Mouse (Mus musculus) midbrain, embryonic 12.5 days (tissue): ENCODE data around the gene Ptma. TPM values are rescaled to one million over a fixed set of nuclear protein-coding genes. Genes with fewer than 3 reads are reported as not detected.
A peak's percentile ranks its signal among the peaks of the same experiment; 100 is the strongest.
"Not testable (repeated sequence)": the region's sequence is repeated elsewhere in the genome, so short reads cannot be mapped to it uniquely, and the experiment has no call there.

Source experiments
- ATAC-seq: fragments of 200-750 bp; cut with Nextera tagmentation; 2 replicates; pipeline ENCODE4 v1.8.0; 2017; ENCODE audit warnings: low read depth, moderate TSS enrichment, moderate library complexity; ENCODE audit not compliant: low FRiP score
- H3K27ac ChIP-seq: fragments of 300-500 bp; sonication (generic); replicated peaks from 2 replicates; pipeline ENCODE4 v1.5.1; 2016; ENCODE audit warnings: mild to moderate bottlenecking
- H3K27me3 ChIP-seq: fragments of 300-500 bp; sonication (generic); 2 replicates; pipeline ENCODE4 v1.6.1; 2016; ENCODE audit warnings: mild to moderate bottlenecking
- H3K36me3 ChIP-seq: fragments of 300-500 bp; sonication (generic); 2 replicates; pipeline ENCODE4 v1.6.1; 2016
- H3K4me1 ChIP-seq: fragments of 300-500 bp; sonication (generic); 2 replicates; pipeline ENCODE4 v1.6.1; 2016
- H3K4me2 ChIP-seq: fragments of 300-500 bp; sonication (generic); replicated peaks from 2 replicates; pipeline ENCODE4 v1.6.1; 2016; ENCODE audit warnings: mild to moderate bottlenecking, moderate library complexity
- H3K4me3 ChIP-seq: fragments of 300-500 bp; sonication (generic); 2 replicates; pipeline ENCODE4 v1.5.1; 2016; ENCODE audit warnings: mild to moderate bottlenecking
- H3K9ac ChIP-seq: fragments of 300-500 bp; sonication (generic); replicated peaks from 2 replicates; pipeline ENCODE4 v1.6.1; 2016; ENCODE audit warnings: mild to moderate bottlenecking, moderate library complexity
- H3K9me3 ChIP-seq: fragments of 300-500 bp; sonication (generic); 2 replicates; pipeline ENCODE4 v1.6.1; 2016; ENCODE audit warnings: mild to moderate bottlenecking
- WGBS: fragments of 180-500 bp; shearing (Covaris S2); methylation state at CpG from one replicate; pipeline ENCODE4 v1.1.7; 2016; 5-methylcytosine and 5-hydroxymethylcytosine counted together
- polyA plus RNA-seq: library from polyadenylated mRNA; unstranded; fragments of >200 nt; fragmentation: Nextera tagmentation; extraction: Ambion mirVana; gene quantifications from 2 replicates; pipeline ENCODE4 v1.2.1, GENCODE M21; 2016

The Ptma gene
- 2,626 and 2,824 TPM in 2 replicates for polyA plus RNA-seq

DNA sequence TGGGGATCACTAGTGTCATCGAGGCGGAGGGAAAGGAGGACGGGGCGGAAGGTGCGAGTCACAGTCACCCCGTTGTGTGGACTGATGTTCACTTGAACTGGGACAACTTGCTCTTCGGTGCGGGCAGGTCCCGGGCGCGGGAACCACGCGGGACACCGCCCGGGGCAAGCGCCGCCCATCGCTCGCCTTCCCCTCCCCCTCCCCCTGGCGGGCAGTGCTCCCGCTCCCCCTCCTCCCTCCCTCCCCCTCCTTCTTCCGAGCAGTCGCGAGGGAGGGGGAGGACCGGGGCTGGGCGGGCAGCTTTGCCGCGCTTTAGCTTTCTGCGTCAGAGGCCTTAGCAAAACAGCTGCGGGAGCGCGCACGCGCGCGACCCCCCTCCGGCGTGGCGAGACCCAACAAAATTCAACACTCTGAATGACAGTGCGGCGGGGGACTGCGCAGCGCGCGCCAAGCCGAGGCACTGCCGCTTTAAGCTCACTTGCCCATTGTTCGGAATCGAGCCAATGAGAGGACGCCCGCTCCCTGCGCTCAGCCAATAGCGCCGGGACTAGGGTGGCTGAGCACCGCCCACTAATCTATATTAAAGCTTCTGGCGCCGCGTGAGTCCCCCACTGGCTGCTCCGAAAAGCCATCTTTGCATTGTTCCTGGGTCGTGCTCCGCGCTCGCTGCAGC is at the start of gene Ptma:
Gene Ptma (plus strand): TSS at position 611 of the 673 bp plus-strand sequence.
- peak within 1 kb of the TSS; percentile 100 for H3K9ac ChIP-seq
- peak within 1 kb of the TSS; percentile 100 for H3K4me3 ChIP-seq
- peak within 1 kb of the TSS; percentile 99 for H3K27ac ChIP-seq
- no peaks in the 10 kb centered on the region for H3K27me3 ChIP-seq
- 0% methylated on average over 42 of the region's 63 CpGs for WGBS
- peak within 1 kb of the TSS; percentile 99 for H3K4me2 ChIP-seq
- peaks cover 19% of the 10 kb centered on the region for H3K36me3 ChIP-seq
- peaks cover 37% of the 10 kb centered on the region for H3K4me1 ChIP-seq
- ATAC-seq: peak; percentile 96
- H3K9me3 ChIP-seq: no peaks in the 10 kb centered on the region

DNA sequence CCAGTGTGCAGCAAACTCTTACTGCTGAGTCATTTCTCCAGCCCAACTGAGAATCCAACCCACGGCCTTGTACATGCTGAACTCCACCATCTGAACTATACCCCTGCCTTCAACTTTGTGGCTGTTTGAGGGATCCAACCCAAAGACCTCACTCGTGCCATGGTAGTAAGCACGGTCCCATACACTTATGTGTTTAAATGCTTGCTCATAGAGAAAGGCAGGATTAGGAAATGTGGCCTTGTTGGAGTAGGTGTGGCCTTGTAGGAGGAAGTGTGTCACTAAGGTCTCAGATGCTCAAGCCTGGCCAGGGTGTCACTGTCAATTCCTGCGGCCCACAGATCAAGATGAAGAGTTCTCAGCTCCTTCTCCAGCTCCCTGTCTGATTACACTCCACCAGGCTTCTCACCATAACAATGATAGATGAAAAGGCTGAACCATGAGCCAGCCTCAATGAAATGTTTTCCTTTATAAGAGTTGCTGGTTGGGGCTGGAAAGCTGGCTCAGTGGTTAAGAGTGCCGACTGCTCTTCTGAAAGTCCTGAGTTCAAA is 48.7 kb upstream of the Ptma start:
- WGBS: 88% methylated on average over 5 of the region's 5 CpGs
- no peak overlapping the region for H3K9ac ChIP-seq
- H3K27ac ChIP-seq: no peak overlapping the region
- no peak overlapping the region for H3K4me3 ChIP-seq
- no peaks in the 10 kb centered on the region for H3K27me3 ChIP-seq
- H3K4me2 ChIP-seq: no peak overlapping the region
- ATAC-seq: no peak
- no peaks in the 10 kb centered on the region for H3K9me3 ChIP-seq
- peaks cover 6% of the 10 kb centered on the region for H3K4me1 ChIP-seq
- no peaks in the 10 kb centered on the region for H3K36me3 ChIP-seq

- no peak overlapping the region for H3K4me2 ChIP-seq
- H3K9me3 ChIP-seq: no peaks in the 10 kb centered on the region
- ATAC-seq: no peak
- H3K4me1 ChIP-seq: peaks cover 6% of the 10 kb centered on the region
- H3K27ac ChIP-seq: no peak overlapping the region
- H3K9ac ChIP-seq: no peak overlapping the region
- no peaks in the 10 kb centered on the region for H3K27me3 ChIP-seq
- H3K36me3 ChIP-seq: no peaks in the 10 kb centered on the region
- 90% methylated on average over 8 of the region's 8 CpGs for WGBS
- H3K4me3 ChIP-seq: no peak overlapping the region
Observed at GRCm38 (mm10) chr1:86479099-86479825, 47.3 kb upstream of the Ptma start.

- Histone ChIP-seq H3K27me3 (no peaks in the 10 kb centered on the region), H3K4me2 (no peak overlapping the region), H3K27ac (no peak overlapping the region), H3K9me3 (no peaks in the 10 kb centered on the region), H3K36me3 (no peaks in the 10 kb centered on the region), H3K4me1 (peaks cover 6% of the 10 kb centered on the region), H3K9ac (no peak overlapping the region), H3K4me3 (no peak overlapping the region)
- WGBS: 85% methylated on average over 6 of the region's 6 CpGs
- no peak for ATAC-seq
Observed at GRCm38 (mm10) chr1:86480288-86480687, 46.2 kb upstream of the Ptma start.

DNA sequence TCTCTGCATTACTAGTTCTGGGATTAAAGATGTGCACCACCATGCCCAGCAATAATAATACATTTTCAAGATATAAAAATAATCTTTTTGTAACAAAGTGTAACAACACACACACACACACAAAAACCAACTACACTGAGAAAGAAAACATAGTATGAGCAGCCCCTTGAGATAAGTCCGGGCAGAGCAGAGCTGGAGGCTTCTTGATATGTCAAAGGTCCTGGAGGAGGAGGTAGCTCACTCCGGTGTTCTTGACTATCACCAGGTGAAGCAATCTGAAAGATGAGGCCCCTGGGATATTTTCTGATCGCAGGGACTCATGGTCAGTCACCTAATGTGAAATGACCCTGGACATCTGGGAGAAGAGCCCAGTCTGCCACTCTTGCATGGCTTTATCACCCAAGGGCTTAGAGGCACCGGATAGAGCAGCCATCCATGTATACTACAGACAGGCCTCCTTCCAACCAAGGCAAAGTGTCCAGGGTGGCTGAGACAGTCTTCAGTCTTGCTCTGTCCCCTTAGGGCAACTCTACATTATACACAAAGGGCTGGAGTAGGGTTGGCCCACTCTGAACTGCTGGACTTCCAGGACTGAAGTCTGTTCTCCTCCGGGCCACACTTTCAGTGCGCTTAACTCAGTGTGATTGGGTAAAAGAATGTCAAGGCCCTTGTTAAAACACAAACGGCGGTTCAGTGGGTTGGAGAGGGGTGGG is 45.6 kb upstream of the Ptma start:
- H3K27ac ChIP-seq: no peak overlapping the region
- no peaks in the 10 kb centered on the region for H3K9me3 ChIP-seq
- ATAC-seq: no peak
- no peaks in the 10 kb centered on the region for H3K27me3 ChIP-seq
- H3K4me2 ChIP-seq: no peak overlapping the region
- no peaks in the 10 kb centered on the region for H3K36me3 ChIP-seq
- 90% methylated on average over 8 of the region's 8 CpGs for WGBS
- H3K4me1 ChIP-seq: peaks cover 6% of the 10 kb centered on the region
- H3K4me3 ChIP-seq: no peak overlapping the region
- no peak overlapping the region for H3K9ac ChIP-seq

- no peaks in the 10 kb centered on the region for H3K27me3 ChIP-seq
- H3K4me3 ChIP-seq: no peak overlapping the region
- no peak overlapping the region for H3K9ac ChIP-seq
- peaks cover 6% of the 10 kb centered on the region for H3K4me1 ChIP-seq
- H3K9me3 ChIP-seq: no peaks in the 10 kb centered on the region
- ATAC-seq: no peak
- no peaks in the 10 kb centered on the region for H3K36me3 ChIP-seq
- no peak overlapping the region for H3K27ac ChIP-seq
- no peak overlapping the region for H3K4me2 ChIP-seq
- 73% methylated on average over 7 of the region's 7 CpGs for WGBS
Observed at GRCm38 (mm10) chr1:86481468-86481867, 45.1 kb upstream of the Ptma start.

GRCm38 (mm10) chr1:86482288-86482687 is 44.2 kb upstream of the Ptma start:
- no peak overlapping the region for H3K9ac ChIP-seq
- ATAC-seq: no peak
- 85% methylated on average over 11 of the region's 11 CpGs for WGBS

DNA sequence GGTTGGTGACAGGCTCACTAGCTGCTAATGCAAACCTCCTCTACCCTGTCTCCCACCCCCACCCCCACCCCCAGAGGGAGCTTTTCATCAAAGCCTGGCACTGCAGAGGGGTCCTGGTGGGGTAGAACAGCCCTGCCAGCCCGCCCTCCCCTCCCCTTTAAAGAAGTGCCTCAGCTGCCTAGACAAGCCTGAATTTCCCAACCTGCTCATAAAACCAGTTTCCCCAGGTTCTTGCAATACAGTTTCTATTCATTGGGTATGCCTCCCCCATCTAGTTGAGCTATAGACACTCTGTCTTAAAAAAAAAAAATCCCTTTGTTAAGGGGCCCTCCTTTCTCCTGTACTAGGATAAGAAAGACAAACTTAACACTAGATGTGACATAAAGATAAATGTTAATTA is 43.8 kb upstream of the Ptma start:
- peaks cover 6% of the 10 kb centered on the region for H3K4me1 ChIP-seq
- ATAC-seq: no peak
- 0 out of 2 replicates have a peak overlapping the region, but pooled peaks have one; percentile 15 for H3K27ac ChIP-seq
- H3K36me3 ChIP-seq: no peaks in the 10 kb centered on the region
- H3K27me3 ChIP-seq: no peaks in the 10 kb centered on the region
- H3K4me3 ChIP-seq: no peak overlapping the region
- no peaks in the 10 kb centered on the region for H3K9me3 ChIP-seq
- no peak overlapping the region for H3K9ac ChIP-seq
- H3K4me2 ChIP-seq: no peak overlapping the region
- 38% methylated on average over 1 of the region's 1 CpGs for WGBS

More at GRCm38 (mm10) chr1:86482288-86482687, 44.2 kb upstream of the Ptma start:
- Histone ChIP-seq H3K4me3 (no peak overlapping the region), H3K36me3 (no peaks in the 10 kb centered on the region), H3K9me3 (no peaks in the 10 kb centered on the region), H3K27ac (no peak overlapping the region), H3K27me3 (no peaks in the 10 kb centered on the region), H3K4me1 (peaks cover 6% of the 10 kb centered on the region), H3K4me2 (no peak overlapping the region)

GRCm38 (mm10) chr1:86485346-86485745 is 41.2 kb upstream of the Ptma start:
- H3K4me3 ChIP-seq: no peak overlapping the region
- no peak overlapping the region for H3K9ac ChIP-seq
- WGBS: 100% methylated on average over 1 of the region's 1 CpGs
- no peaks in the 10 kb centered on the region for H3K9me3 ChIP-seq
- no peaks in the 10 kb centered on the region for H3K36me3 ChIP-seq
- H3K4me2 ChIP-seq: no peak overlapping the region
- peaks cover 15% of the 10 kb centered on the region for H3K4me1 ChIP-seq
- no peak overlapping the region for H3K27ac ChIP-seq
- no peaks in the 10 kb centered on the region for H3K27me3 ChIP-seq
- no peak for ATAC-seq

- WGBS: 96% methylated on average over 6 of the region's 6 CpGs
- H3K27ac ChIP-seq, H3K4me2 ChIP-seq, H3K36me3 ChIP-seq, H3K9ac ChIP-seq, H3K27me3 ChIP-seq, H3K9me3 ChIP-seq, ATAC-seq, H3K4me3 ChIP-seq: not testable (repeated sequence)
- peaks cover 15% of the 10 kb centered on the region for H3K4me1 ChIP-seq
Observed at GRCm38 (mm10) chr1:86485858-86486257, 40.7 kb upstream of the Ptma start.

- Histone ChIP-seq H3K9ac (peak overlapping the region; percentile 79), H3K4me2 (peak overlapping the region; percentile 55), H3K4me3 (peak overlapping the region; percentile 64), H3K4me1 (peaks cover 17% of the 10 kb centered on the region), H3K27me3 (no peaks in the 10 kb centered on the region), H3K9me3 (no peaks in the 10 kb centered on the region), H3K36me3 (no peaks in the 10 kb centered on the region), H3K27ac (peak overlapping the region; percentile 98)
- ATAC-seq: no peak
- WGBS: 7% methylated on average over 13 of the region's 13 CpGs
Observed at GRCm38 (mm10) chr1:86486703-86487294, 39.7 kb upstream of the Ptma start.
